Mouse (Mus musculus) frontal cortex, adult 2 months (tissue): ENCODE data around the gene Skil. TPM values are rescaled to one million over a fixed set of nuclear protein-coding genes. Genes with fewer than 3 reads are reported as not detected.

Source experiments
- DNase-seq, 2 experiments: peaks; one replicate each; pipeline ENCODE4 v3.0.0; 2022; ENCODE audit warnings: low spot score in 1 of 2; ENCODE audit errors: extremely low spot score in 1 of 2
- polyA plus RNA-seq: library from polyadenylated mRNA; depleted of rRNA; stranded (reverse); fragments of >200 nt; gene quantifications from 2 replicates; pipeline ENCODE4 v1.2.3, GENCODE M21; 2012; rRNA removed

The Skil gene
- polyA plus RNA-seq, 1 experiment, result 20.0 TPM

GRCm38 (mm10) chr3:31166365-31166871, 71.6 kb downstream of the Skil start:
- peak; percentile 33 to 41 for DNase-seq

Other genes with a start within 250 kb of the Skil start
- 1.4 and 2.0 TPM in 2 replicates for gene Gpr160, start 239.1 kb upstream of the Skil start, polyA plus RNA-seq
- 22.5 and 23.5 TPM in 2 replicates for gene Phc3, start 125.6 kb upstream of the Skil start, polyA plus RNA-seq
- gene Prkci, start 99.3 kb upstream of the Skil start, polyA plus RNA-seq, result 38.2 and 39.1 TPM in 2 replicates
- 135 and 164 TPM in 2 replicates for gene Cldn11, start 54.9 kb downstream of the Skil start, polyA plus RNA-seq
- gene Slc7a14, start 215.3 kb downstream of the Skil start, polyA plus RNA-seq, result 13.5 and 16.7 TPM in 2 replicates